ENCODE assay signal across 7 mouse cellular contexts in genomic region chr3:121953433-121954161, GRCm38 (mm10). TPM values are rescaled to one million over a fixed set of nuclear protein-coding genes. Genes with fewer than 3 reads are reported as not detected.
DNase-seq lines count a peak whose midpoint lies in the region; ATAC-seq lines count a peak whose summit lies in the region.

No protein-coding gene starts in this region.

- H3K9ac ChIP-seq in heart, embryonic 12.5 days = peak overlapping the region; percentile 86
- peak overlapping the region; percentile 65 for H3K9ac ChIP-seq in kidney, embryonic 15.5 days
- peak overlapping the region; percentile 51 for H3K9ac ChIP-seq in stomach, embryonic 15.5 days

- H3K4me3 ChIP-seq in embryonic facial prominence, embryonic 10.5 days = peak overlapping the region; percentile 80
- peak overlapping the region; percentile 93 for H3K4me3 ChIP-seq in heart, embryonic 12.5 days
- peak overlapping the region; percentile 71 for H3K4me3 ChIP-seq in kidney, embryonic 15.5 days (replicated peaks)
- H3K4me3 ChIP-seq in stomach, embryonic 15.5 days (replicated peaks) = peak overlapping the region; percentile 76

- peaks cover 15% of the 10 kb centered on the region for H3K4me1 ChIP-seq in embryonic facial prominence, embryonic 10.5 days
- peaks cover 3% of the 10 kb centered on the region; the same call in 1 of the 2 replicates for H3K4me1 ChIP-seq in heart, embryonic 12.5 days (replicated peaks)
- peaks cover 9% of the 10 kb centered on the region; the same call in 1 of the 2 replicates for H3K4me1 ChIP-seq in kidney, embryonic 15.5 days
- H3K4me1 ChIP-seq in stomach, embryonic 15.5 days = no peaks in the 10 kb centered on the region

- H3K4me2 ChIP-seq in heart, embryonic 12.5 days = peak overlapping the region; percentile 73
- H3K4me2 ChIP-seq in kidney, embryonic 15.5 days = peak overlapping the region; percentile 86
- peak overlapping the region; percentile 77 for H3K4me2 ChIP-seq in stomach, embryonic 15.5 days

- under 1% methylated on average over 53 of the region's 53 CpGs for WGBS in embryonic facial prominence, embryonic 10.5 days
- under 1% methylated on average over 53 of the region's 53 CpGs for WGBS in heart, embryonic 12.5 days
- WGBS in kidney, embryonic 15.5 days = under 1% methylated on average over 53 of the region's 53 CpGs
- WGBS in stomach, embryonic 15.5 days = under 1% methylated on average over 50 of the region's 53 CpGs

- 0 out of 2 replicates have a peak, but pooled peaks cover 5% of the 10 kb centered on the region for H3K9me3 ChIP-seq in embryonic facial prominence, embryonic 10.5 days
- 0 out of 2 replicates have a peak, but pooled peaks cover 3% of the 10 kb centered on the region for H3K9me3 ChIP-seq in heart, embryonic 12.5 days (replicated peaks)
- no peaks in the 10 kb centered on the region for H3K9me3 ChIP-seq in kidney, embryonic 15.5 days (replicated peaks)
- no peaks in the 10 kb centered on the region for H3K9me3 ChIP-seq in stomach, embryonic 15.5 days

- peaks cover 3% of the 10 kb centered on the region for H3K36me3 ChIP-seq in embryonic facial prominence, embryonic 10.5 days (replicated peaks)
- peaks cover 3% of the 10 kb centered on the region for H3K36me3 ChIP-seq in heart, embryonic 12.5 days
- no peaks in the 10 kb centered on the region for H3K36me3 ChIP-seq in kidney, embryonic 15.5 days
- H3K36me3 ChIP-seq in stomach, embryonic 15.5 days = no peaks in the 10 kb centered on the region

- ATAC-seq in heart, embryonic 12.5 days (ENCODE audit: insufficient number of reproducible peaks, low FRiP score) = peak; percentile 61
- peak; percentile 52 for ATAC-seq in kidney, embryonic 15.5 days (replicated peaks; ENCODE audit: low FRiP score)
- peak; percentile 15; the same call in 1 of the 2 replicates for ATAC-seq in stomach, embryonic 15.5 days (ENCODE audit: insufficient read depth, low FRiP score, low read depth)

- H3K27me3 ChIP-seq in embryonic facial prominence, embryonic 10.5 days (replicated peaks; ENCODE audit: low read depth, poor library complexity, severe bottlenecking) = peaks cover 41% of the 10 kb centered on the region
- H3K27me3 ChIP-seq in heart, embryonic 12.5 days (replicated peaks) = no peaks in the 10 kb centered on the region
- H3K27me3 ChIP-seq in kidney, embryonic 15.5 days = no peaks in the 10 kb centered on the region
- no peaks in the 10 kb centered on the region for H3K27me3 ChIP-seq in stomach, embryonic 15.5 days (replicated peaks)

- DNase-seq in adrenal gland, adult 8-10 months = peak; percentile 30
- peak; percentile 54 for DNase-seq in embryonic facial prominence, embryonic 10.5 days (ENCODE audit: low spot score)
- peak; percentile 51 for DNase-seq in lung, postnatal 14 days
- no peak for DNase-seq in layer of hippocampus, adult 9-10 months (ENCODE audit: low spot score)

- H3K27ac ChIP-seq in embryonic facial prominence, embryonic 10.5 days (replicated peaks) = peak overlapping the region; percentile 86
- H3K27ac ChIP-seq in heart, embryonic 12.5 days (ENCODE audit: poor library complexity, severe bottlenecking) = peak overlapping the region; percentile 81
- peak overlapping the region; percentile 79 for H3K27ac ChIP-seq in kidney, embryonic 15.5 days
- peak overlapping the region; percentile 67 for H3K27ac ChIP-seq in stomach, embryonic 15.5 days

RNA-seq across cellular contexts. Expression of gene Arhgap29, which starts 1.3 kb away (rescaled TPM):
- total RNA-seq in adrenal gland, adult 8-10 months (2022) = 10 to 100 TPM; 47.3 to 67.5 (median 51.3) TPM
- 40.9 and 46.9 TPM in 2 replicates for polyA plus RNA-seq in embryonic facial prominence, embryonic 10.5 days (2016; fragmentation: Nextera tagmentation; extraction: Ambion mirVana)
- polyA plus RNA-seq in heart, embryonic 12.5 days (2016; fragmentation: Nextera tagmentation; extraction: Ambion mirVana) = 81.7 and 82.9 TPM in 2 replicates
- polyA plus RNA-seq in kidney, embryonic 15.5 days (2015; fragmentation: Nextera tagmentation; extraction: Ambion mirVana) = 43.3 and 47.9 TPM in 2 replicates
- polyA plus RNA-seq in stomach, embryonic 15.5 days (2015; fragmentation: Nextera tagmentation; extraction: Ambion mirVana) = 39.4 and 42.8 TPM in 2 replicates
